Mouse (Mus musculus): ENCODE results near the gene Slc36a2.

DNA sequence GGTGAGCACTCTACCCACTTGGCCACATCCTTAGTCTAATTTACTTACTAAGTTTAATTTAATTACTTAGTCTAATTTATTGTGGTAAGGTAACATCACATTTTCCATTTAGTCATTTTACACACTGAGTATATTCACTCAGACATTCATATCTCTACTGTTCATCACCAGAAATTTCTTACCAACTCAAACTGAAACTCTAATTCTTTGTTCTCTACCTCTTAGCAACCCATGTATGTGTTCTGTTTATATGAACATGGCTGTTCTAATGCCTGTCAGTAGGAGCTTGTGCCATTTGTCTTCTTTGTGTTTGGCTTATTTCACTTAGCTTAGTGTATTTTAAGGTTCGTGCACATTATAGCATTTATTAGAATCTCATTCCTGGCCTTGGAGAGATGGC lies 52.9 kb downstream of the Slc36a2 start:
- TF ChIP-seq CTCF (IDR thresholded peaks at IDR 0.05; ENCODE audit: low read depth) (no peak), EP300 (IDR thresholded peaks at IDR 0.05; ENCODE audit: low read depth) (no peak)

Data from liver, postnatal 0 days (tissue).